Mouse (Mus musculus): ENCODE measurements at regions not wholly inside any gene's neighbourhood (a gene's known extent, or its start where the extent isn't known, plus 50 kb on each side); places are given as distances from the start of the nearest gene placed in this dataset.

- no peak for TF ChIP-seq CTCF (IDR thresholded peaks at IDR 0.05; ENCODE audit: control insufficient read depth, insufficient read depth, low read length)
- TF ChIP-seq POLR2A (IDR thresholded peaks at IDR 0.05; ENCODE audit: borderline replicate concordance, control insufficient read depth, low read depth, low read length) = no peak
Observed at GRCm38 (mm10) chr13:45306177-45306576, 83.4 kb upstream of the Mylip start.
